Mouse (Mus musculus): Measurements from ENCODE around the gene Tmem88b.
A peak's percentile ranks its signal among the peaks of the same experiment; 100 is the strongest.
"Not testable (repeated sequence)": the region's sequence is repeated elsewhere in the genome, so short reads cannot be mapped to it uniquely, and the experiment has no call there.

The Tmem88b gene

DNA sequence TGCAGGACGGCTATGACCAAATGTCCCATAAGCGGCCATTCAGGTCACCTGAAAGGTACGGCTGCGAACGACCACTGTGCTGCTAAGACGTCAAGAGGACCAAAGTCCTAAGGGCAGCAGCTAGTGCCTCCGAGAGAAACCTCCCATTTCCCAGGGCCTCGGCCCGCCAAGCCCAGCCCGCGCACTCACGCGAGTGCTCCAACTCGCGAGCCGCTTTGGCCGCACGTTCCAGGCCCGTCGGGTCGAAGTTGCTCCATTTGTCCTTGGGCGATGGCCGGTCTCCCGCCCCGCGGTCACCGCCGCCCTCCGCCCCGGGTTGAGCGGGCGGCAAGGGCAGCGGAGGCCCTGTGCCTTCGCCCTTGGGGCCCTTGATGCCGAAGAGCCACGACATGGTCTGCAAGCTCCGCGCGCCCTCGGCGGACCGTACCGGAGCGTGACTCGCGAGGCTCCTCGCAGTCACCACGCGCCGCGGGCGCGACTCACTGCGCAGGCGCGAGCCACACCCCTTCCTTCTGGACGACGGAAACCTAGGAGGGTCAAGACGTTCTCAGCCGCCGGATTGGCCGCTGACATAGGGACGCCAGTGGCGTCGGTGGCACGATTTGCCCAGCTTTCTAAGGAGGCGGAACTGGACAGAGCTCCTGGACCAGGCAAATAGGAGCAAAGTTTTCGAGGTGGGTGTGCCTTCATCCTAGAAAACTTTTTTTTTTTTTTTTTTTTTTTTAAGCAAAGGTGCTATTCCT lies 24.9 kb downstream of the Tmem88b start, which contains the start of gene Atad3a:
Gene Atad3a (minus strand): TSS at position 481 of the 743 bp plus-strand sequence.
- DNase-seq (ENCODE audit: low read depth, low spot score), result peak; percentile 85

DNA sequence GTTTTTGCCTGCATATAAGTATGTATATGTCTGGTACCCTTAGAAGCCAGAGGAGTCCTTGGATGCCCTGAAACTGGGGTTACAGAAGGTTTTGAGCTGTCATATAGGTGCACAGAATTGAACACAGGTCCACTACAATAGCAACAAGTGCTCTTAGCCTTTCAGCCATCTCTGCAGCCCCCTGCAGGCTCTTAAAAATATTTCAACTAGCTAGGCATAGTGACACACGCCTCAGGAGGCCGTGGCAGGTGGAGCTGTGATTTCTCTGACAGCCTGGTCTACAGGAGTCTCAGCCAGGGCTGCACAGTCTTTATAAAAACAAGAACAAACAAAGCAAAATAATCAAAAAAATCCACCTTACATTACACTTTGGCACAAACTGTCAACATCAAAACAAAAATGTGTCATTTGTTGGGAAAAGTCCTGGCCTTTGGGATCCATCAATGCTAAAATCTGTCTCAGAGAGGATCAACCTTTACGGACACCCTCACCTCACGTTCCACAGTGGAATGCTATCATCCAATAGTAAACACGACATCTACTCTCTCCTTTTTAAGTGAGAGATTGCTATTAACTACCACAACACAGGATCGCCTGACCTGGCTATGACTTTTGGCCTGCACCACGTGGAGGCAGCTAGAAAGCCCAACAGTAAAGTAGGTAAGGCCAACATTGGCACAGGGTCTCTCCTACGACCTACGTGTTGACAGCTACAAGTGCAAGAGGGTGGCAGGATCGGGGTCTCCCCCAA lies 25.6 kb downstream of the Tmem88b start:
- no peak for DNase-seq (ENCODE audit: low read depth, low spot score)

DNA sequence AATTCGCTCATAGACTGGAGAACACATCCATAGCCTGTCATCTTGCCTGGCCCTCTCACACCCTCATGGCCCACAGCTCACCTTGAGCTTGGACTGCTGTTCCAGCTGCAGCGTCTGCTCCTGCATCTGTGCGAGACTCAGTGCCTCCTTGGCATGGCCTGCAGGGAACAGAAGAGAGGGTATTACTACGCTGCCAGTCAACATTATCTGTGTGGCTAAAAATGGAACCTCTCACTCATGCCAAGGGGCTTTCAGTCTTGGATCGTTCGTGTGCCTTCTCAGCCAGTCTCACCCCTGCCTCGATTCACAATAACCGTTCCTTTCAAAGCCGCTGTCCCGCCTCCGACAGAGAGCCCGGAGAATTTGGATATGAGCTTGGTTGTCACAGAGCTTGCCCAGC lies 28.7 kb downstream of the Tmem88b start:
- no peak for DNase-seq (ENCODE audit: low read depth, low spot score)

DNA sequence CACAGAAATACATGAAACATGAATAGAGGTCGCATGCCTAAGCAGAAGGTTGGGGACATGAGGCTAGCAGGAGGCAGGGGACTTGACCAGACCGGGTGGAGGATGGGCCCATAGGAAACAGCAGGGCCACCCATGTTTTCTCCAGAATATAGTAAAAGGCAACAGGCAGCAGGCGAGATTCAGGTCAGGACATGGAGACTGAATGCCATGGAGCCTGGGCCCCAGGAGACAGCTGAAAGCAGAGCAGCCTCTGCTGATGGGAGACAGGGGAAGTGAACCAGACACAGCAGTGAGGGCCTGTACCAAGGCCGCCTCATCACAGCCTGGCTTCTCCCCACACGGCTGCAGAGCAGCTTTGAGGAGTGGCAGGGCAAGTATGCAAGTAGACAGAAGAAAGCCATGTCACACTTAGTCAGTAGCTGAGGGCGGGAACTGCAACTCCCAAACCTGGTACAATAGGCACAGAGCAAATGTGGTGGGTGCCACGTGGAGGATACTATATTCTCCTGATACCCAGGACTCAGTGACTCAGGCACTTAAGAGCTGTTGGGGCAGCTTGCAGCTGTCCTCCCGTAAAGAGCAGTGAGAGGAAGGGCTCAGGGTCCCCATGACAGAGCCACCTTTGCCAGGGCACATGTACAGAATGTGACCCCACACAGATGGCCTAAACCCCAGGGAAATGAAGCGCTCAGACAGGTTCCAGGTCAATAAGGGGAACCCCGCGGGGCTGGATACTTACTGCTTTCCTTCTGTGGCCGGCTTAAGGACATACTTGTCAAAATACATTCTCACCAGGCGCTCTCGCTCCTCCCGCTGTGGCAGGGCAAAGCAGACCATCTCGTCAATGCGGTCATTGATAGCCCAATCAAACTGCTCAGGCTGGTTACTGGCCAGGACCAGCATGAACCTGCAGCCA lies 38.8 kb downstream of the Tmem88b start:
- DNase-seq (ENCODE audit: low read depth, low spot score), result no peak

DNA sequence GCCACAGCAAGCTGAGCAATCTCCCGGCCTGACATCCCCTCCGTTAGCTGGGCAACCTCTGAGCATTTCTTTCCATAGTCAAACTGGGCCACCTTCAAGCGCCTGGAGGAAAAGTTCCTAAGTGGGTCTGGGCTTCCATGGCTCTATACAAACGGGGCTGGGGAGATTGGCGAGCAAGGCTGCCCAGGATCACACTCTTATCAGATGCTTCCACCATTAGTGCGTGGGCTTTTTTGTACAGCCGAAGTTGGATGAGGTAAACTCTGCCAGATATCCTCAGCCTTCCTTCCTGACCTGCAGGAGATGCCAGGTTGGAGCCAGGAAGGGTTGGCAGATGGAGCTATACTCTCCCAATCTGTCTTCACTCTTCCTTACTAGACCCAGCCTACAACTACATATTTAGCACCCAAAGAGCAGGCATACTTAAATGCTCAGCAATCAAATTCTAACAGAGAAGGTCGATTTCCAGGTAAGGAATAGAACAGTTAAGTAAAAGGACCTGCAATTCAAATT lies 39.6 kb downstream of the Tmem88b start:
- no peak for DNase-seq (ENCODE audit: low read depth, low spot score)

DNA sequence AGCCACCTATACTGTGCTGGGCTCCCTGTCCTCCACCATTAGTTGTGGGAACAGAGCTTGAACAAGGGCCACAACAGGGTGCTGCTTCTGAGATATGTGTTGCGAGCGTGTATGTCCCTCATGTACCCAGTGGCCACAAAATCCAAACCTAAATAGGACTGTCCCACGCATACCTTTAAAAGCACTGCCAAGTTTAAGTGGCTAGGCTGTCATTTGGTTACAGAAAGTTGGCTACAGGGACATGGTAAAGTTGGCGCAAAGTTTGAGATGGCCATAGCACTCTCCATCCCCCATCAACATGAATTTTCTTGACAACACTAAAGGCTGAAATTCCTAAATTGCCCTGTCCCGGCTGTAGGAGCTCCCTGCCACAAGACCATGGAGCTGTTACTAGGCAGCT lies 40.5 kb downstream of the Tmem88b start:
- DNase-seq (ENCODE audit: low read depth, low spot score), result no peak

DNA sequence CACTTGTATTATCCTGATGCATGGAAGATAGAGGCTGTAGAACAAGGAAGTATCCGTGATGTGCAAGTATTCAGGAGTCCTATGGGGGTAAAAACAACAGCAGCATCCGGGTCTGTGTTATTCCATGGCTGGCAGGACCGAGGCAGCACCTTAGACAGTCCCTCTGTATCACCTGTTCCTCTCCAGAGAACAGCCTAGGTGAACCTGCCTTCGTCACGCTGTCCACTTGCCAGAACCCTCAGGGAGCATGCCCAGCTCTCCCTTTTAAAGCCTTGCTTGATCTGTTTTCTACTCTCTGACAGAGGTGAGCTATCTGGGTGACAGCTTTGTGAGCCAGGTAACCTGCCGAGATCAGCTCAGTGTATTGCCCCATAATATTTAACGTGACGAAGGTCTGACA lies 41.2 kb downstream of the Tmem88b start:
- no peak for DNase-seq (ENCODE audit: low read depth, low spot score)

DNA sequence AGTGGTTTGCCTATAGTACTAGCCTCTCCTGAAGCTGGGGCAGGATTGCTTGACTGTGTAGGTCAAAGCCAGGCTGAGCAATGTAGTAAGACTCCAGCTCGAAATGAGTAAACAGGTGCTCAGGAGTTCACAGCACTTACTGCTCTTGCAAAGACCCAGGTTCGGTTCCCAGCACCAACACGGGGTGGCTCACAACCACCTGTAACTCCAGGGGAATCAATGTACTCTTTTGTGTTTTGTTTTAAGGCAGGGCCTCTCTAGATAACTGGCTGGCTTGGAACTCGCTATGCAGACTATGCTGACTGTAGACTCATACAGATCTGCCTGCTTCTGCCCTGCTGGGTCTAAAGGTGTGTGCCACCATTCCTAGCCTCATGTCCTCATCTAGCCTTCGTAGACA lies 43.0 kb downstream of the Tmem88b start:
- no peak for DNase-seq (ENCODE audit: low read depth, low spot score)

DNA sequence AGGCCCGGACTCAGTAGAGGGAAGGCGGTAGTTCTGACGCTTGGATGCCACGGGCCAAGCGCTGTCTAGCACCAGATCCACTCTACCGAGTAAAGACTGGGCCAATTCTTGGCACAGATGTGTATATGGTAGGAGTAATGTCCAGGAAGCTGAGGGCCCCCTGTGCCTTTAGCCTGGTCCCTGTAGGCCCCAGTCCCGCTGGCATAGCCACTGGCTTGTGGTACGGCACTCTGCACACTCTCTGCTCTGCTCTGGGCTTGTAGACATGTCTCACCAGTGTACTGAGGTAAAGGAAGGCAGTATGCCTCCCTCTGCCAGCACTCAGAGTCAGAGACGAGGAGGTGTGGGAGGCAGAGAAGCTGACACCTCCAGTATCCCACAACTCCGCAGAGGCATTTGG lies 45.0 kb downstream of the Tmem88b start:
- not testable (repeated sequence) for DNase-seq (ENCODE audit: low read depth, low spot score)

DNA sequence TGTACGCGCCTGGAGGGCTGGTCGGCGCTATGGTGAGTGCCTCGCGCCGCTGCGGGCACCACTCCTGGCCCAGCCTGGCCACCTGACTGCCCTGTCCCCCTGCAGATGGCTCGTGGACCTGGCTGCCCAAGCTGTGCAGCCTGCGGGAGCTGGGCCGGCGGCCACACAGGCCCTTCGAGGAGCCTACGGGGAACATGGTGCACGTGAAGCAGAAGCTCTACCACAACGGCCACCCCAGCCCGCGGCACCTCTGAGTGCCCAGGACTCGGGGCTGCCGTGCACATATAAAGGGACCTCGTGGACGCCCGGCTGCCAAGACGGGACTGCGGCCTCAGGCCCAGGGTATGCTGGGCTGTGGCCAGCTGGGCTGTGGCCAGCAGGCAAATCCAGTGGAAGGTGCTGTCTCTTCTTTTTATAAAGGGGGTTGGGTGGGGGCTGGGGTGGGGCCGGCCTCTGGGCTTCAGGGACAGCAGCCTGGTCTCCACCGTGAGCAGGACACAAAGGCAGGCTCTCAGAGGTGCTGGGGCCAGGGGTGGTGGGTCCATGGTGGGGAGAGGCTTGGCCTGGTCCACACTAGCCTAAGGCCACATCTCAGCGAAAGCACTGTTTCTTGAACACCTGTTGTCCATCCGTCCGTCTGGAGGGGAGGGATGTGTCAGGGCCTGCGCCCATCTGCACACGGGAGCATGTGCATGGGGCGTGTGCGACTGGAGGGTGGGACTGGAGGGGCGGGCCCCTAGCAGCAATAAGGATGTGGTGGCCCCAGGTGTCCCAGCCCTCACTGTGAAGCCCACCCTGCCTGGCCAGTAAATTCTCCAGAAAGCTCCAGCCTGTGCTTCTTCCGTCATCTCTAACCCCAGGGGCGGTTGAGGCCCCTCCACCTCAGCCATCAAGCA lies 45.7 kb downstream of the Tmem88b start:
- no peak for DNase-seq (ENCODE audit: low read depth, low spot score)

DNA sequence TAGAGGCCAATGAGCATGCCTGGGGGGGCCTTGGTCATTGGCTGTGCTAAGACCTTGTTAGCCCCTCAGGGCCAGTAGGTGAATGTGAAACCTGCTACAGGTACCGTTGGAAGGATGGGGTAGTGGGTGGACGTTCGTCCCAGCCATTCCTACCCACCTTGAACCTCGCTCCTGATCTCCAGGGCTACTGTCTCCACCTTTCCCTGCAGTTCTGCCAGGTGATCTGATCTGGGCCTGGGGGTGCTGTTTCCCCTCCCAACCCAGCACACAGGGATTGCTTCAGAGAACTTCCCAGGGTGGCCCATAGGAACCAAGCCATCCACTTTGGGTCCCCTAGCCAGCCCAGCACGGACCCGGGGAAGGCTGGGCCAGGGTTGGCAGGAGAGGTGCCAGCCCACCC lies 46.5 kb downstream of the Tmem88b start:
- DNase-seq (ENCODE audit: low read depth, low spot score), result no peak

DNA sequence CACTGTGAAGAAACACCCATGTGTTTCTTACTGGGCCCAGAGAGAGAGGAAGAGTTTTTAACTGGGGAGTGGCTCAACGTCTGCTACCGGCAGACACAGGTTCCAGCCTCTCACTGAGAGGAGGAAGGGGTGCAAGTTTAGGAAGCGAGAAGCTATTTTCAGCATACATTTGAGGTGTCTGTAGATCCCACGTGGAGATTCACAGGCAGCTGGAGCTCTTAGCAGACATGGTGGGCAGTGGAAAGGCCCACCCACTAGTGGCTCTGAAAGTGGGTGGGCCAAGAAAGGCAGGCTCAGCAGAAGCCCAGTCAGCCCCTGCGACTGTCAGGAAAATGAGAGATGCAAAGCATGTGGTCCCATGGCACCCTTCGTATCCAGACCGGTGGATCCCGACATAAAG lies 47.4 kb downstream of the Tmem88b start:
- no peak for DNase-seq (ENCODE audit: low read depth, low spot score)

DNA sequence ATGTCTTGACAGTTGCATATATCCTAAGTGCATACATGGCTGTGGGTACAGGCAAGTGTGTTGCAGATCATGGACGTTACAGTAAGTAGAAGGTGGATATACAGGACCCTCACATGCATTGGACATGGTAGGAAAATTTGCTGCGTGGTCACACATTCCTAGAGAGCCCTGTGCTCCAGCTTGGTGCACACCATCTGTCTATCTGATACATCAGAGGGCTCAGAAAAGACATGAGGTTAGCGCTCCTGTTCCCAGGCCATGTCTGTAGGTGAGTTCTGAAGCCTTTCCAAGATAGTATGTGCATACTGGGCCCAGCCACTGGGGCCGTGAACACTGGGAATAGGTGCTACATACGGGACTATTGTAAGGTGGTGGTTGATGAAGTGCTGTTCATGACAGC lies 49.3 kb downstream of the Tmem88b start:
- DNase-seq (ENCODE audit: low read depth, low spot score), result no peak

DNA sequence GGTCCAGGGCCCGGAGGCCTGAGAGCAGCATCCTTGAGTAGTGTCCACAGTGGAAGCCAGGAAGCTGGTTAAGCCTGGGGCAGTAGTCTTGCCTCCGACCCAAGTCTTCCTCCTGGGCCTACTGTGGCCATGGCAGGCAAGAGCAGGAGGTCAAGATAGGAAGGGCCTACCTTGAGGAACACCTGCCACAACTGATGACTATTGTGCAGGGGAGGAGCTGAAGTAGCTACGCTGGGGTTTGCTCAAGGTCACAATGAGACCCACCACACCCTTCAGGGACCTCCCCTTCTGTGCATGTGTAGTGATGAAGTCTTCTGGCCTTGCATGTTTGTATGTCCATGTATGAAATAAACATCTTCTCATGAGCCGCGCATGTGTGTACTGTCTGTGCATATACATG lies 49.9 kb downstream of the Tmem88b start:
- no peak for DNase-seq (ENCODE audit: low read depth, low spot score)

DNA sequence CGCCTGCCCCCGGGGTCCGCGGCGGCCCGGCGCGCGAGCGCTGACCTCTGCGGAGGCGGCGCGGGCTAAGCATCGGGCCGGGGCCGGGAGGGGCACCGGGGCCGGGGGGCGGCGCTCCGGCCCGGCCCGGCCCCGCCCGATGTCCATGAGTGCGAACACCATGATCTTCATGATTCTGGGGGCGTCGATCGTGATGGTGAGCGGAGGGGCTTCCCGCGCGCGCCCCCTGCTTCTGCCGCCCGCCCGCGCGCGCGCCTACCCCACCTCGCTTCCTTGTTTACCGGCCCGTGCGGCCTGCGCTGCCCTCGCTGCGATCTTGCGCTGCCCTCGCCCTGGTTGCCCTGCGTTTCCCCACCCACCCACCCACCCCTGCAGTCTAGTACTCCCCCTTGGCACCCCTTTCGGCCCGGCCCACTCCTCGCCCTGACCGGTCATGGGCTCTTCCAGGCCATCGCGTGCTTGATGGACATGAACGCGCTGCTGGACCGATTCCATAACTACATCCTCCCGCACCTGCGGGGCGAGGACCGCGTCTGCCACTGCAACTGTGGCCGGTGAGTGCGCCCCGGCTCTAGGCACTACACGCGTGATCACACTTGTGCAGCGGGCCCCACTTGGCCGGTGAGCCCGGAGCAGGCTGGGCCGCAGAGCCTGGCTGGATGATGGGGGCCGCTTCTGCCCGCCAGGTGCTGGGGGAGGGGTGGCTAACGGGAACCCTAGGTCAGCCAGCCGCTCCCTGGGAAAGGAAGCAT lies 50.5 kb downstream of the Tmem88b start:
- DNase-seq (ENCODE audit: low read depth, low spot score), result no peak

DNA sequence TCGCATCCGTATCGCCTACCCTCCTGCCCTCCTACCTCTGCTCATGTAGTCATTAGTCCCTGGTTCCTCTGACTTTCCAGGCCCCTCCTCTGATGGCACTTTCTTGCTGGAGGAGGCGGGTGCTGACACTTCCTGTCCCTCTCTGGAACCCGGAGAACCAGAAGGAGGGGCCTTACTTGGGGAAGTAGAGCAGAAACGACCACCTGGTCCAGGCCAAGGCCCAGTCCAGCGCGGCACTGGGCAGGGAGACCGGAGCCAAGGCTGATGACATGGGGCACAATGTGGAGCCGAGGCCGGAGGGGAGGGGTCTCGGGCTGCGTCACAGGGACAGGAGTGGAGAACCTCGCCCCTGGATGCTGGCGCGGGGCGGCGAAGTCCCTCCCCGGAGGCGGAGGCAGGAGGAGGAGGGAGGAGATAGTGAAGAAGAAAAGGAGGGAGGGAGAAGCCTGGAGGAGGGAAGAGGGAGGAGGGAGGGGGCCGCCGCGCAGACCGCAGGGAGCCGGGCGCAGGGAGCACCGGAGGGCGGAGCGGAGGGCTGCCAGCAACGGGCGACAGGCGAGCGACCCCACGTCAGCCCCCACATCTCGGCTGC lies 51.2 kb downstream of the Tmem88b start, which contains the start of gene Tmem240:
Gene Tmem240 (plus strand): TSS at position 451 of the 592 bp plus-strand sequence.
- peak; percentile 67 for DNase-seq (ENCODE audit: low read depth, low spot score)

DNA sequence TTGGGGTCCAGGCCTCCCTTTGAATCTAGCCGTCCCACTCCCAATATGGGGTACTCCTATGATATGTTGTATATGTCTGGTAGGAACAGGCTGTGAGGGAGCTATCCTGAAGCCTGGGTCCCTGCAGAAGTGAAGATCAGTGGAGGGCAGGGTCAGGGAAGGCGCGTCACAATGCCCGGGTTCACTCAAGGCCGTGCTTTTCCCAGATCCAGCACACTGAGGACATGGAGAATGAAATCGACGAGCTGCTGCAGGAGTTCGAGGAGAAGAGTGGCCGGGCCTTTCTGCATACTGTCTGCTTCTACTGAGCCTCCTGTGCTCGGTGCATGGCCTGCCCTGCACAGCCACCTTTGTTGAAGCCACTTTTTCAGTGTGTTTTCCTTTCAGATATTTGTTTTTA lies 52.4 kb downstream of the Tmem88b start:
- no peak for DNase-seq (ENCODE audit: low read depth, low spot score)

All from WW6 (cell line).